8 mouse cellular contexts compared by ENCODE assay signal in genomic region chr5:33018561-33019425, GRCm38 (mm10). TPM values are rescaled to one million over a fixed set of nuclear protein-coding genes. Genes with fewer than 3 reads are reported as not detected.
DNase-seq lines count a peak whose midpoint lies in the region; ATAC-seq lines count a peak whose summit lies in the region.

Gene Ywhah (plus strand): TSS chr5:33018816.

- H3K36me3 ChIP-seq in megakaryocyte, embryonic 14.5 days (replicated peaks; ENCODE audit: low read length), result peaks cover 31% of the 10 kb centered on the region

- peak within 1 kb of the TSS; percentile 96 for H3K4me3 ChIP-seq in megakaryocyte, embryonic 14.5 days (replicated peaks)

- no peaks in the 10 kb centered on the region for H3K9me3 ChIP-seq in megakaryocyte, embryonic 14.5 days

- peaks cover 5% of the 10 kb centered on the region for H3K27me3 ChIP-seq in megakaryocyte, embryonic 14.5 days (replicated peaks)

- peak; percentile 98 for DNase-seq in ZHBTc4 (ENCODE audit: low read depth, low spot score)
- DNase-seq in gastrocnemius, adult 8-10 months (ENCODE audit: low spot score in 2 of 2), result peak; percentile 93 to 95
- DNase-seq in hindlimb bud, embryonic 11.5 days (ENCODE audit: extremely low spot score, low read depth, low spot score), result peak; percentile 92
- DNase-seq in left cerebral cortex, adult 8-10 months (ENCODE audit: low spot score in 2 of 2), result peak; percentile 93 to 97
- DNase-seq in right cerebral cortex, postnatal 10 days (ENCODE audit: low spot score in 2 of 2), result peak; percentile 98
- peak; percentile 93 for DNase-seq in urinary bladder, postnatal 25 days (ENCODE audit: low spot score)

- H3K4me1 ChIP-seq in megakaryocyte, embryonic 14.5 days, result peaks cover 65% of the 10 kb centered on the region

- ATAC-seq in common myeloid progenitor, adult 5-6 weeks (replicated peaks; ENCODE audit: low read depth, poor library complexity, severe bottlenecking), result peak; percentile 82

RNA-seq across cellular contexts. Expression of gene Ywhah, which starts in this region (rescaled TPM):
- 145 and 156 TPM in 2 replicates for total RNA-seq in common myeloid progenitor, adult 5-6 weeks (2017)
- total RNA-seq in gastrocnemius, adult 8-10 months (2022), result 10 to 100 TPM; 41.2 to 58.3 (median 44.9) TPM
- total RNA-seq in left cerebral cortex, adult 8-10 months (2022), result 1,000 to 10,000 TPM in 2 of 4 experiments, 100 to 1,000 TPM in 2; 903 to 1,086 (median 994) TPM
- 92.7 and 241 TPM in 2 replicates for polyA plus RNA-seq in megakaryocyte, embryonic 14.5 days (2012; ENCODE audit: insufficient read depth, low replicate concordance)

Comparison
In these comparisons a context has a peak if more than half of its experiments do, and no peak if none do; other contexts are left out.
1. Peak in every context shown above with its lines: DNase-seq, ATAC-seq and H3K4me3 ChIP-seq.